Mouse (Mus musculus) MEL (cell line): ENCODE measurements around the gene Atf3. TPM values are rescaled to one million over a fixed set of nuclear protein-coding genes. Genes with fewer than 3 reads are reported as not detected.
"Not testable (repeated sequence)": the region's sequence is repeated elsewhere in the genome, so short reads cannot be mapped to it uniquely, and the experiment has no call there.

Experiments
- DNase-seq: peaks from one replicate; pipeline ENCODE4 v3.0.0; 2011; ENCODE audit warnings: low read depth, low spot score
- H3K27ac ChIP-seq: 2 replicates; pipeline ENCODE4 v1.5.1; 2012; ENCODE audit warnings: low read depth, mild to moderate bottlenecking, control low read depth, low read length, moderate library complexity; ENCODE audit not compliant: control insufficient read depth
- H3K27me3 ChIP-seq, 2 experiments: fragments of 150-350 bp in 1 of 2; sonication (generic) in 1 of 2; 2 replicates each; pipeline ENCODE4 v1.6.1; 2012; ENCODE audit warnings: low read length in 2 of 2, mild to moderate bottlenecking in 2 of 2, improper control_type of control experiment in 1 of 2, moderate library complexity in 1 of 2; ENCODE audit not compliant: insufficient read depth in 2 of 2, control insufficient read depth in 1 of 2
- H3K36me3 ChIP-seq, 2 experiments: 2 replicates each; pipeline ENCODE4 v1.6.1; 2012 to 2014; ENCODE audit warnings: low read length in 2 of 2, improper control_type of control experiment in 1 of 2, inconsistent platforms in 1 of 2, mild to moderate bottlenecking in 1 of 2; ENCODE audit not compliant: insufficient read depth in 2 of 2, control insufficient read depth in 1 of 2
- H3K4me1 ChIP-seq, 2 experiments: fragments of 150-350 bp in 1 of 2; sonication (generic) in 1 of 2; 2 replicates each; pipeline ENCODE4 v1.6.1; 2012; ENCODE audit warnings: low read length in 2 of 2, improper control_type of control experiment in 1 of 2, mild to moderate bottlenecking in 1 of 2; ENCODE audit not compliant: insufficient read depth in 2 of 2, control insufficient read depth in 1 of 2
- H3K4me3 ChIP-seq, 2 experiments: fragments of 150-350 bp in 1 of 2; sonication (generic) in 1 of 2; 2 replicates each; pipeline ENCODE4 v1.5.1; 2012; ENCODE audit warnings: low read depth in 2 of 2, low read length in 2 of 2, mild to moderate bottlenecking in 2 of 2, moderate library complexity in 2 of 2, control low read depth in 1 of 2, improper control_type of control experiment in 1 of 2; ENCODE audit not compliant: control insufficient read depth in 1 of 2, insufficient read depth in 1 of 2
- H3K79me2 ChIP-seq: 2 replicates; pipeline ENCODE4 v1.6.1; 2012; ENCODE audit warnings: mild to moderate bottlenecking, low read length, moderate library complexity; ENCODE audit not compliant: control insufficient read depth, poor library complexity, insufficient read depth
- H3K9ac ChIP-seq: 2 replicates; pipeline ENCODE4 v1.6.1; 2012; ENCODE audit warnings: low read depth, mild to moderate bottlenecking, control low read depth, low read length, moderate library complexity; ENCODE audit not compliant: control insufficient read depth, poor library complexity, severe bottlenecking
- H3K9me3 ChIP-seq: fragments of 150-350 bp; sonication (generic); replicated peaks from 2 replicates; pipeline ENCODE4 v1.6.1; 2012; ENCODE audit warnings: mild to moderate bottlenecking, low read length, improper control_type of control experiment, moderate library complexity; ENCODE audit not compliant: insufficient read depth
- BHLHE40 ChIP-seq: IDR thresholded peaks from 2 replicates; pipeline ENCODE4 v1.6.1; 2012; ENCODE audit warnings: low read depth, mild to moderate bottlenecking, inconsistent platforms, low read length, improper control_type of control experiment, borderline replicate concordance
- CHD2 ChIP-seq: IDR thresholded peaks from 2 replicates; pipeline ENCODE4 v1.6.1; 2011; ENCODE audit warnings: low read length, improper control_type of control experiment
- ELF1 ChIP-seq: IDR thresholded peaks from 2 replicates; pipeline ENCODE4 v1.6.1; 2014; ENCODE audit warnings: low read depth, mild to moderate bottlenecking, inconsistent platforms, low read length, improper control_type of control experiment, moderate library complexity
- GATA1 ChIP-seq: IDR thresholded peaks from 2 replicates; pipeline ENCODE4 v1.6.1; 2011; ENCODE audit warnings: low read depth, low read length, improper control_type of control experiment
- MAX ChIP-seq: IDR thresholded peaks from 2 replicates; pipeline ENCODE4 v1.6.1; 2011; ENCODE audit warnings: low read length, improper control_type of control experiment
- MXI1 ChIP-seq: IDR thresholded peaks from 2 replicates; pipeline ENCODE4 v1.6.1; 2011; ENCODE audit warnings: mild to moderate bottlenecking, low read depth, low read length, improper control_type of control experiment
- MYC ChIP-seq: IDR thresholded peaks from 2 replicates; pipeline ENCODE4 v1.6.1; 2011; ENCODE audit warnings: low read depth, mild to moderate bottlenecking, low read length, improper control_type of control experiment, moderate library complexity
- NELFE ChIP-seq: IDR thresholded peaks from 2 replicates; pipeline ENCODE4 v1.6.1; 2011; ENCODE audit warnings: low read depth, low read length, improper control_type of control experiment
- NRF1 ChIP-seq: IDR thresholded peaks from 2 replicates; pipeline ENCODE4 v1.6.1; 2014; ENCODE audit warnings: low read depth, mild to moderate bottlenecking, inconsistent platforms, low read length, improper control_type of control experiment, moderate library complexity; ENCODE audit not compliant: poor library complexity, insufficient read depth, severe bottlenecking
- POLR2AphosphoS2 ChIP-seq: IDR thresholded peaks from 2 replicates; pipeline ENCODE4 v1.6.1; 2011; ENCODE audit warnings: low read length, improper control_type of control experiment
- POLR2AphosphoS5 ChIP-seq: IDR thresholded peaks from 2 replicates; pipeline ENCODE4 v1.6.1; 2012; ENCODE audit warnings: low read depth, borderline replicate concordance, mild to moderate bottlenecking, inconsistent platforms, low read length, moderate library complexity, mixed read lengths
- TBP ChIP-seq: IDR thresholded peaks from 2 replicates; pipeline ENCODE4 v1.8.0; 2011; ENCODE audit warnings: low read depth, low read length, improper control_type of control experiment
- TCF12 ChIP-seq: IDR thresholded peaks from 2 replicates; pipeline ENCODE4 v1.6.1; 2014; ENCODE audit warnings: low read depth, mild to moderate bottlenecking, inconsistent platforms, low read length, improper control_type of control experiment, moderate library complexity
- USF1 ChIP-seq: IDR thresholded peaks from 2 replicates; pipeline ENCODE4 v1.6.1; 2014; ENCODE audit warnings: low read depth, mild to moderate bottlenecking, inconsistent platforms, low read length, improper control_type of control experiment, moderate library complexity
- USF2 ChIP-seq, 2 experiments: IDR thresholded peaks; 2 replicates each; pipeline ENCODE4 v1.6.1; 2011 to 2012; ENCODE audit warnings: improper control_type of control experiment in 2 of 2, low read length in 2 of 2, borderline replicate concordance in 1 of 2, inconsistent platforms in 1 of 2, low read depth in 1 of 2, mild to moderate bottlenecking in 1 of 2; ENCODE audit not compliant: insufficient read depth in 1 of 2
- ZNF384 ChIP-seq: IDR thresholded peaks from 2 replicates; pipeline ENCODE4 v1.6.1; 2012; ENCODE audit warnings: low read depth, mild to moderate bottlenecking, inconsistent platforms, low read length, improper control_type of control experiment
- polyA plus RNA-seq, 2 experiments: library from polyadenylated mRNA; stranded (reverse) in 1 of 2; unstranded in 1 of 2; fragments of >175 nt in 1 of 2; fragments of >200 nt in 1 of 2; gene quantifications; 2 replicates each; pipeline versions ENCODE4 v1.2.1 to v1.2.4; 2012; ENCODE audit warnings: low replicate concordance in 2 of 2, low read depth in 1 of 2; ENCODE audit not compliant: insufficient read length in 2 of 2, insufficient read depth in 1 of 2, missing spikeins in 1 of 2
- total RNA-seq: library from RNA; depleted of rRNA; stranded (reverse); fragments of 300-350 nt; gene quantifications from 2 replicates; pipeline ENCODE4 v1.2.3, GENCODE M21; 2012

Gene Atf3
- total and polyA plus RNA-seq, 3 experiments: 0.46 to 1.4 TPM; not detected in 1

GRCm38 (mm10) chr1:191150924-191151605 is 66.8 kb downstream of the Atf3 start:
- TF ChIP-seq ZNF384 (no peak), POLR2AphosphoS5 (no peak), GATA1 (no peak), ELF1 (no peak), CHD2 (no peak), MXI1 (no peak), NRF1 (no peak), MAX (no peak), TCF12 (no peak), NELFE (no peak), MYC (no peak), TBP (no peak), USF2 (IDR thresholded peaks at IDR 0.05; ENCODE audit: borderline replicate concordance in 1 of 2, insufficient read depth in 1 of 2, low read depth in 1 of 2, low read length in 2 of 2) (no peak), POLR2AphosphoS2 (no peak)
- Histone ChIP-seq H3K9me3 (no peaks in the 10 kb centered on the region), H3K4me1 (peaks cover 2 to 23% of the 10 kb centered on the region in 2 experiments), H3K36me3 (peaks cover 0 to 13% of the 10 kb centered on the region in 2 experiments; a peak in 2 of 4 replicates), H3K9ac (no peak overlapping the region), H3K27me3 (no peaks in the 10 kb centered on the region), H3K27ac (no peak overlapping the region), H3K79me2 (no peaks in the 10 kb centered on the region), H3K4me3 (no peak overlapping the region)
- no peak for DNase-seq

GRCm38 (mm10) chr1:191149489-191149888 is 68.3 kb downstream of the Atf3 start:
- not testable (repeated sequence) for H3K9ac ChIP-seq, H3K27ac ChIP-seq, DNase-seq, H3K4me3 ChIP-seq, H3K27me3 ChIP-seq, H3K9me3 ChIP-seq, H3K79me2 ChIP-seq
- Histone ChIP-seq H3K4me1 (peaks cover 2 to 23% of the 10 kb centered on the region in 2 experiments), H3K36me3 (peaks cover 0 to 13% of the 10 kb centered on the region in 2 experiments; a peak in 2 of 4 replicates)
- peak in 1 of 2 experiments; percentile 51; a peak in 1 of 4 replicates for TF ChIP-seq USF2 (IDR thresholded peaks at IDR 0.05; ENCODE audit: borderline replicate concordance in 1 of 2, insufficient read depth in 1 of 2, low read depth in 1 of 2, low read length in 2 of 2)
- TF ChIP-seq USF1: peak; percentile 85
- TF ChIP-seq BHLHE40: peak; percentile 18; the same call in 1 of the 2 replicates
